Mouse (Mus musculus): Measurements from ENCODE around the gene Otub1.

- TF ChIP-seq CTCF (IDR thresholded peaks at IDR 0.05; ENCODE audit: borderline replicate concordance, insufficient read depth, low read depth, low read length) (no peak), POLR2A (IDR thresholded peaks at IDR 0.05; ENCODE audit: borderline replicate concordance, insufficient read depth, low read length) (no peak)
These were observed 22.7 kb downstream of the Otub1 start for GRCm38 (mm10) chr19:7183419-7183818.

Measured in cerebellum, adult 2 months (tissue).